Mouse (Mus musculus): ENCODE results near the gene Egfr.

Gene Egfr

GRCm38 (mm10) chr11:16900653-16901416 is 148.8 kb downstream of the Egfr start:
- DNase-seq = no peak

GRCm38 (mm10) chr11:16904302-16905011 is 152.5 kb downstream of the Egfr start:
- no peak for DNase-seq

GRCm38 (mm10) chr11:16905012-16905332 is 153.0 kb downstream of the Egfr start:
- no peak for DNase-seq

- DNase-seq = no peak
Measured at GRCm38 (mm10) chr11:16906530-16906929, 154.5 kb downstream of the Egfr start.

GRCm38 (mm10) chr11:16907517-16908129 is 155.6 kb downstream of the Egfr start:
- no peak for DNase-seq

- DNase-seq = no peak
Measured at GRCm38 (mm10) chr11:16914756-16915155, 162.8 kb downstream of the Egfr start.

GRCm38 (mm10) chr11:16915850-16916249 is 163.8 kb downstream of the Egfr start:
- DNase-seq = no peak

- no peak for DNase-seq
Measured at GRCm38 (mm10) chr11:16917512-16917911, 165.5 kb downstream of the Egfr start.

- DNase-seq = no peak
Measured at GRCm38 (mm10) chr11:16932159-16932558, 180.2 kb downstream of the Egfr start.

- no peak for DNase-seq
Measured at GRCm38 (mm10) chr11:16935577-16936236, 183.7 kb downstream of the Egfr start.

- DNase-seq = no peak
Measured at GRCm38 (mm10) chr11:16941103-16941793, 189.2 kb downstream of the Egfr start.

- no peak for DNase-seq
Measured at GRCm38 (mm10) chr11:16941973-16942452, 190.0 kb downstream of the Egfr start.

GRCm38 (mm10) chr11:16943016-16943415 is 191.0 kb downstream of the Egfr start:
- no peak for DNase-seq

- no peak for DNase-seq
Measured at GRCm38 (mm10) chr11:16948756-16949155, 196.8 kb downstream of the Egfr start.

GRCm38 (mm10) chr11:16950226-16950975 is 198.4 kb downstream of the Egfr start:
- no peak for DNase-seq

- peak; percentile 95 for DNase-seq
Measured at GRCm38 (mm10) chr11:16950976-16951760, 199.2 kb downstream of the Egfr start, which contains the start of gene Fbxo48. TSS of gene Fbxo48 (plus strand) at chr11:16951375.

GRCm38 (mm10) chr11:16951761-16952010 is 199.7 kb downstream of the Egfr start:
- no peak for DNase-seq

- no peak for DNase-seq
Measured at GRCm38 (mm10) chr11:16956115-16956862, 204.3 kb downstream of the Egfr start.

GRCm38 (mm10) chr11:16957030-16957429 is 205.0 kb downstream of the Egfr start:
- DNase-seq = no peak

- no peak for DNase-seq
Measured at GRCm38 (mm10) chr11:16958520-16958919, 206.5 kb downstream of the Egfr start.

All from cerebellum, adult 8-10 months (tissue).